Mouse (Mus musculus): Measurements from ENCODE around the gene Irs2.
A peak's percentile ranks its signal among the peaks of the same experiment; 100 is the strongest.

Irs2 gene

DNA sequence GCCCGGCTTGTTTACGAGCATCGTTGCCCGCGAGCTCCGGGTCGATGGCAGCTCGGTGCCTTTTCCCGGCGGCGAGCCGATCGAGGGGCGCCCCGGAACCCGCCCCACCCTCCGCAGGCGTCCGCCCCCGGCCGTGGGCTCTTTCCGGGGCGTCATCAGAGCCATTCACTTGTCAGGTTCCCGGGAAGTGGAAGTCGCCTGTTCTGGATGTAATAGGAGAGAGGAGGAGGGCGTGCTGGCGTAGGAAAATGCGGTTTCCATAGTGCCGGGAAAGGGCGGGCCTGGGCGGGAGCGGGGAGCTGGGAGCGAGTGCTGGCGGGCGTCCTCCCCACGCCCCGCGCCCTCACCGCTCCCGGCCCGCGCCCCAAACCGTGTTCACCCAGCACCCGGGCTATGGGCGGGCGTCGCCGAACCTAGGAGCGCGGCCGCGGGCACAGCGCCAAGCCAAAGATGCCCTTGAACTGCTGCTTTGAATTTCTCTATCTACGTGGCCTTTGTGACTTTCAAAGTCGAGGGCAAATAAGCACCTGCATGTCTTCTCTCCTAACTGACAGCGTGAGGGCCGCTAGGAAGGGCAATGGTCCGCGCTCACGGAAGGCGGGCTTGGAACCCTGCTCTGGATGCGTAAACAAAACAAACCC lies 1.3 kb upstream of the Irs2 start:
- DNase-seq (ENCODE audit: low read depth, low spot score), result peak; percentile 95

DNA sequence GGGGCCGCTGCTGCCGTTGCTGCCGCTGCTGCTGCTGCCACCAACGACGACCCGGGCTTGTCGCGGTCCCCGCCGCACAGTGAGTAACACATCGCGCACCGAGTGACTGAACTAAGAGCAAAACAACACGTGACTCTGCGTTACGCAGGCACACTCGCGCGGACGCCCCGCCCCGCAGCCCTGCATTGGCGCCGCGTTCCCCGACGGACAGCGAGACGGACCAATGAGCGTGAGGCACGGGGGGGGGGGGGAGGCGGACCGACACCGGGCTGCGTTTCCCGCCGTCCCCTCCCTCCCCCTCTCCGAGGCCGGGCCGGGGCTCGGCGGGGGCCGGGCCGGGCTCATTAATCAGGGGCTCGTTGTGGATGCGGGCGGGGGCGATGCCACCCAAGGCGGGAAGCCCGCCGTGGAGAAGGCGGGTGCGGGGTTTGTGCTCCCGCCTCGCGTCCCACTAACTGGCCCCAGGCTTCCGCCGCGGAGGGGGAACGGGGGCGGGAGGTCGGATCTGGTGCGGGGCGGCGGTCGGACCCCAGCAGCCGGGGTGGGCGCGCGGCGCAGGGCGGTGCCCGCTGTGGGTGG lies 673 bp upstream of the Irs2 start:
- peak; percentile 99 for DNase-seq (ENCODE audit: low read depth, low spot score)

DNA sequence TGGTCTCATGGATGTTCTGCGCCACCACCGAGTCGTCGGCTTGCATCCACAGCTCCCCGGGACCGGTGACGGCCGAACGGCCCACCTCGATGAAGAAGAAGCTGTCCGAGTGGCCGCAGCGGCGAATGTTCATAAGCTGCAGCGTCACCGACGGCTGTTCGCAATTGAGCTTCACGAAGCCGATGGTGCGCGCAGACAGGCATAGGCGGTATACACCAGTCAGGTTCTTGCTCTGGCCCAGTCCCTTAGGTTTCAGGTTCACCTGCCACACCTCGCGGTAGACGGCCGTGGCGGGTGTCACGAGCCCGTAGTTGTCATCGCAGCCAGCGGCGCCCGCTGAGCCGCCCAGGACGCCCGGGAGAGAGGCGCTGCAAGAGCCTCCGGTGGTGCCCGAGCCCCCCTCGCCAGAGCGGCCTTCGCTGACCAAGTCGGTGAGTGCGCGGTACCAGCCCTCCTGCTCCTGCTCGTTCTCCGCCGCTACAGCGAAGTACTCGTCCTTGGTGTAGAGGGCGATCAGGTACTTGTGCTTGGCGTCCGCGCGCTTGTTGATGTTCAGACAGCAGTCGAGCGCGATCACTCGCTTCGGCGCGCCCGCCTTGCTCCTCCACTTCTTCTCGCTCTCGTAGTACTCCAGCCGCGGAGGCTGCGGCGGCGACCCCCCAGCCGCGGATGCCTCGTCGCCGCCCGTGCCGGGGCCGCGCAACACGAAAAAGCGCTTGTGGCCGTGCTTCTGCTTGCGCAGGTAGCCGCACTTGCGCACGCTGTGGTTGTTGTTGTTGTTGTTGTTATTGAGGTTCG lies 478 bp downstream of the Irs2 start:
- DNase-seq (ENCODE audit: low read depth, low spot score), result peak; percentile 73

DNA sequence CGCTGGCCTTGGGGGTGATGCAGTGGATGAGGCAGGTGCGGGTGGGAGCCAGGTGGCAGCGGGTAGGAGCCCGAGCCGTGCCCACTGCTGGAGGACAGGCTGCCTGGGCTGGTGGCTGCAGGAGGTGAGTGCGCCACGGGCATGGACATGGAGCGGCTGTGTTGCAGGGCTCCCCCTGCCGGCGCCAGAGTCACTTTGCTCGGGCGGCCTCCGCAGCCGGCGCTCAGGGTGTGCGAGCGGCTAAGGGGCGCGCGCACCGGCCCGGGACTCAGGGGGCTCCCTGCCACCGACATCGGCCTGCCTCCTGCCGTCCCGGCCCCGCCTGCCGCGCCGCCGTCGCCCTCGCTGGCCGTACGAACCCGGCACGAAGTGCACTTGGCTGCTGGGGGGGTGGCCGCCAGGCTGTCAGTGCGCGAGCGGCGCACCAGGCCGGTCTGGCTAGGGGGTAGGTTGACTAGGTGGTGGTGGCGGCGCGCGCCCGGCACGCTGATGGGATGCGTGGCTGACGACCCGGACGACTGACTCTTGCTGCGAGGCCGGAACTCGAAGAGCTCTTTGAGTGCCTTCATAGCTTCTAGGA lies 1.2 kb downstream of the Irs2 start:
- DNase-seq (ENCODE audit: low read depth, low spot score), result peak; percentile 94

DNA sequence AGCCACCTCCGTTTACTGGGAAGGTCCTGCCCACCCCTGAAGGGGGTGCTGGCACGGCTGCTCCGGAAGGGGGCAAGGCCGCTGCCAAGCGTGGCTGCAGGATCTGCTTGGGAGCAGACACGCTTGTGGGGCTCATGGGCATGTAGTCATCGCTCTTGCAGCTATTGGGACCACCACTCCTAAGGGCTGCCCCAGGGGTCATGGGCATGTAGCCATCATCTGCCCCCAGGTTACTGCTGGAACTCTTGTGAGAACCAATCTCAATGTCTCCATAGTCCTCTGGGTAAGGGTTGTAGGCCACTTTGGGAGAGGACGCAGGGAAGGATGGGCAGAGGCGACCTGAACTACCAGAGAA lies 2.0 kb downstream of the Irs2 start:
- DNase-seq (ENCODE audit: low read depth, low spot score), result no peak

DNA sequence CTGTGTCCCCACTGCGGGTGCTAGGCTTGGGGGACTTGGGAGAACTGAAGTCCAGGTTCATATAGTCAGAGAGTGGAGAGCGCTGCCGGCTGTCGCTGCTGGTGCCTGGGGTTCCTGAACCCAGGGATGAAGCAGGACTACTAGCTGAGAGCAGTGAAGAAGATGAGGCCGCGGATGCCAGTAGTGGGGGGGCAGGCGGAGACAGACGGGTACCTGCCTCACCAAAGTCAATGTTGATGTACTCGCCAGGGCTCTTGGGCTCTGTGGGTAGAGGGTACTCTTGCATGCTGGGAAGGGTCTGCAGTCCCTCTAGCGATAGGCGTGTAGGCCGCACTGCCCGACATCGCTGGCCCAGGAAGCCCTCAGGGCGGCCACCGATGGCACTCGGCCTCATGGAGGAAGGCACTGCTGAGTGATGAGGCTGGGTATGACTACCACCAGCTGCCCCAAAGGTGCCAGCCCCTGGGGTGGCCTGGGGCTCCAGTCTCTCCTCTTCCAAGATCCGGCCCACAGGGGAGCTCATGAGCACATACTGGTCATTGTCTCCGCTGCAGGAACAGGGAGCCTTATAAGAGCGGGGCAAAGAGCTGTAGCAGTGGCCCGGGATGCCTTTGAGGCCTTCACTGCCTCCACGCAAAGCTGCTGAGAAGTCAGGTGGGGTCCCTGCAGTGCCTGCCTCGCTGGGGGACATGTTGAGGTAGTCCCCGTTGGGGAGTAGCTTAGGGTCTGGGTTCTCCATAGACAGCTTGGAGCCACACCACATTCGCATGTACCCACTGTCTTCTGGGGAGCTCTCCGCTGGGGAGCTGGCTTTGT lies 2.6 kb downstream of the Irs2 start:
- no peak for DNase-seq (ENCODE audit: low read depth, low spot score)

DNA sequence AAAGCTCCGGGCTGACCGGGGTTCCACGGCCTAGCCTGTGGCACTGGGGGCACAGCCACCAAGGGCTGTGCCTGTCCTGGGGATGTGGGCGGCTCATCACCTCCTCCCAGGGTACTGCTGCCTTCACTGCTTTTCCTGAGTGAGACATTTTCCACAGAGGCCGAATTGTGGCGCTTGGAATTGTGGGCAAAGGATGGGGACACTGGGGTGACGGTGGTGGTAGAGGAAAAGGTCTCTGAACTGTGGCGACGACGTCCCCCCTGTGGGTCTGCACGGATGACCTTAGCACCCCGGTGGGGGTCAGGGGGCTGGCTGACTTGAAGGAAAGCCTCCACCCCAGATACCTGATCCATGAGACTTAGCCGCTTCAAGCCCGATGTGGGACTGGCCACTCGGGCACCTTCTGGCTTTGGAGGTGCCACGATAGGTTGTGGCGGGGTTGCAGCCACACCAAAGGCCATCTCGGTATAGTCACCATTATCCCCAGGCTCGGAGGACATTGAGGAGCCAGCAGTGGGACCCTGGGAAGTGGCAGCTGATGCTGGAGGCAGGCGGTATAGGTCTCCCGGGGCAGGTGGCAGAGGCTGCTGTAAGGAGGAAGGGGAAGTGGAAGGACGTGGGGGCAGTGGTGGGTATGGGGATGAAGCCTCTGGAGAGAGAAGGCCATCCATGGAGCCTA lies 3.3 kb downstream of the Irs2 start:
- DNase-seq (ENCODE audit: low read depth, low spot score), result no peak

DNA sequence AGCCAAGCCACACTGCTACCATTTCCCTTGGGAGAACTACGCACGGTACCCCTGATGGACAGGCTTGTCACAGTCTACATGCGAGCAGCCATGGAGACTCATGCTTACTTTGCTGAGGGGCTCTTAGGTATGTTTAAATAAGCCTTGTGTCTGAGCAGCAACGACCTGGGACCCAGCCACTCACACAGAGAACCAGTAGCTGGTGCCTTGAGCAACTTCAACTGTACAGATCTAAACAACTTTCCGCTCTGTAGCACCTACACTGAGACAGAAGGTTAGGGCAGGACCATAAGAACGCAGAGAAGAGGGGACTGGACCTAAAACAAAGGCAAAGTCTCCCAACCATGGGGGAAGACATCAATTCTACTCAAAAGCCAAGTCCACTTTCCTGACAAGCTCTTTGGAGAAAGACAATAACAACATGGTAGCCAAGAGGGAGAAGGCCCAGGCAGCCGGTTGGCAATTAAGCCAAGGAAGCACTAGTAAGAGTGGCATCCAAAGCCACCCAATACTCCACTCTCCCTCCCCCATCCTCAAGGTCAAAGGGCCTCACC lies 4.3 kb downstream of the Irs2 start:
- no peak for DNase-seq (ENCODE audit: low read depth, low spot score)

DNA sequence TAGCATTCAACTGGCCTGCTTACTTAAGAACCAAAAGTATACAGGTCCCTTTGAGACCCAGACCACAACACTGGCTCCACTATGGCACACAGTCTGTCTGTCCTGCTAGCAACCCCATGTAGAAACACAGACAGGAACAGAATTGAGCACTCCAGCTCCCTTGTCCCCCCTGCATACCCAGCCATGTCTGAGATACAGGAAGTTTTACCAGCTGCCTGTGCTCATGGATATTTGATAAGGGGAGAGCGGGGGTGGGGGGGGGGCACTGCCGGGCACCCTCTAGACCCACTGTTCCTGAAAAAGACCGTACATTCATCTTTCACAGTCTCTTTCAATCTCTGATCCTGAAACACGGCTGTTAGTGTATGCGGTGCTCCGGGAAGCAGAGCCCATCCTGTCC lies 5.0 kb downstream of the Irs2 start:
- DNase-seq (ENCODE audit: low read depth, low spot score), result no peak

DNA sequence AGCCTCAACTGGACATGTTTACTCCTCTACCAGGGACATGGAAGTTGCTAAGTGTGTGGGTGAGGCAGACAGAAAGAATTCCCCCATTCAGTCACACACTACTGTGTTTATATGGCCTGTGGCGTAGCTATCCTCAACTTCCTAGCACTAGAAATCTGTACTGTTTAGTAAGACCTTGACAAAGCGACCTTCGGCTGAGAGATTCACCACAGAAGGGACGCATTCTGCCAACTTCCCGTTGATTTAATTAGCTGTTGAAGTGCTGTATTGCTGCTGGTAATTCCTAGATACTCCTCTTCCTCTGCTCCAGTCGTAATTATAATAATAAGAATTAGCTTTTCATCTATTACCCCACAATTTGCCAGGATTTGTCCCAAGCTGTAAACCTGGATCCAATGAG lies 5.4 kb downstream of the Irs2 start:
- DNase-seq (ENCODE audit: low read depth, low spot score), result no peak

DNA sequence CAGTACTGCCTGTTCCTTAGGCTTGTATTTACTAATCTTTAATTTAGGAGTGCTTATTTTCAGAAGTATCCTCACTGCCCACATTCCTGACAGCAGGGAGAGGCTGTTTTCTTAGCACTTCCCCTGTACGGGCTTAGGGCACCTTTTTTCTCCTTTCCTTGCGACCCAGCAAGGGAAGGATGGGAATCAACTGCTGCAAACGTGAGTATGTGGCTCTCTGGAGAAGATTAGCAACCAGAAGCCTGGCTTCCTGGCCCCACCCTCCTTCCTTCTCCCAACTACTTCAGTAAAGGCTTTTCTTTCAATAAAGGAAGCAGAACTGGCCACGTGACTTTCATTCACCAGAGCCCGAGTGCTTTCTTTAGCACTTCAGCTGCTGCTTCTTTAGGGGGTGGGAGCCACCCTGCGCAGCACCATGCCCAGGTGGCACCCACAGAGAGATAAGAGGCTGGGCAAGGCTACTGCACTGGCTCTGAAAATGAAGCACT lies 7.2 kb downstream of the Irs2 start:
- DNase-seq (ENCODE audit: low read depth, low spot score), result peak; percentile 76

DNA sequence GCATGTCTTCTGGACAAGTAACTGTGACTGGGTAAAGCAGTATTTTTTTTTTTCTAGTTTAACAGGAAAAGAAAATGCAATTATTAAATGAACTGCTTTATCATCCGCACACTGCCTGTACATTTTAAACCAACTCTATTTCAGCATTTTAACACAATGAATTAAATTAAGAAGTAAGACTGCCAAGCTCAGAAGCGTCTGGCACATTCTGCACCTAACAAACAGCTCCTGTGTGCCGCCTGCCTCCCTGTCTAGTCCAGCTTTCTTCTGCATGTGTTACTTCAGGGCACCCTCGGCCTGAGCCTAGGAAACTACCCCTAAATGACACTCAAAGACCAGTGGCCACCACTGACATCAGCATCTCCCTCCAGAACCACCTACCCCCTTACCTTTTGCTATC lies 8.7 kb downstream of the Irs2 start:
- DNase-seq (ENCODE audit: low read depth, low spot score), result no peak

DNA sequence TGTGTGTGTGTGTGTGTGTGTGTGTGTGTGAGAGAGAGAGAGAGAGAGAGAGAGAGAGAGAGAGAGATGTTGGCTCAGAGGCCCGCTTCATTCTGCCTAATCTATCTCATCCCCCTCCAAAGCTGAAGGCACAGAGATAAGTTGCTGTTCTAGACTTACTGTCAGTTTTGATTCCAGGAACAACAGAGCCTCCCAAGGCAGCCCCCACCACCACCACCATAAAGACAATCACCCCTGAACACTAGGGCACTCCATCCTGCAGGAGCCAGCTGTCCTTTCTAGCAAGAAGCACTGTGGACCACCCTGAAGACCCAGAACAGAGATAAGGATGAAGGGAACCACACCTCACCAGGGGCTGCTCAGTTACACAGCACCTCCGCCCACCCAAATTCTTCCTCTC lies 12.0 kb downstream of the Irs2 start:
- no peak for DNase-seq (ENCODE audit: low read depth, low spot score)

DNA sequence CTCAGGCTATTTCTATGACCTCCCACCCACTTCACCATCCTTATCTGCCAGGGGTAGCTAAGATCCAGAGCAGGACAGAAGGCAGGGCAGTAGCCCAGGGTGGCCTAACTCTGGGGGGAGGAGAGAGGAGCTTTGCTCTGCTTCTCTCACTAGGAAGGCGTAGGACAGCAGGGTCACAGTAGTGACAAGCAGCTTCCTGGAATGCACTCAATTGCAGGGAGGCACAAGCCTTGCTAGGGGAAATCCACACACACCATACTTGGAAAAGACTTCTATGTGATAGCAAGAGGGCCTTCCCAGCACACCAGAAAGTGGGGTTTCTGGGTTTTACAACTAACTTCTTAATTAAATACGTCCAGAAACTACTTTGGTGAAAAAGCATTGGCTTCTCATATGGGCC lies 12.5 kb downstream of the Irs2 start:
- DNase-seq (ENCODE audit: low read depth, low spot score), result no peak

DNA sequence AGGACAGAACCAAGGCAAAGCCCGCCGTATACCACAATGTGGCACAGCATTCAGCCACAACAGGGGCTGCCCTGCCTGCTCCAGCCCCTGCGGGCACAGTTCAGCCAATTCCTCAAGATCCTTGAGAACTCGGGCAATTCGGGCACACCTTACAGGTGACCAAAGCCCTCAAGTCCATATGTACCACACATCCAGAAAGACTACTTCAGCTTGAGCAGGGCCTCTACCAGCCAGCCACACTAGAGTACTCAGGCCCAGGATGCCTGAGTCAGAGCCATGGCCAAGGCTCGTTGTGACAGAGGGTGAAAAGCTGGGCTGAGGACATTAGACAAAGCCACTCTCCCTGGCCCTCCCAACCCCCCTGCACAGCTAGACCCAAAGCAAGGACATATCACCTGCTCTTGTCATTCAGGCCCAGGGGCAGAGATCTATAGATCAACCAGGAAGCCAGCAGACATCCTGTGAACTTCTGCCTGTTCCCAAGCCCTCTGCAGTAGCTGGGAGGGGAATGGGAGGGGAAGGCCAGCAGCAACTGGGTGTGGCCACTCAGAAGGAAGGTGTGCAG lies 13.8 kb downstream of the Irs2 start:
- DNase-seq (ENCODE audit: low read depth, low spot score), result no peak

DNA sequence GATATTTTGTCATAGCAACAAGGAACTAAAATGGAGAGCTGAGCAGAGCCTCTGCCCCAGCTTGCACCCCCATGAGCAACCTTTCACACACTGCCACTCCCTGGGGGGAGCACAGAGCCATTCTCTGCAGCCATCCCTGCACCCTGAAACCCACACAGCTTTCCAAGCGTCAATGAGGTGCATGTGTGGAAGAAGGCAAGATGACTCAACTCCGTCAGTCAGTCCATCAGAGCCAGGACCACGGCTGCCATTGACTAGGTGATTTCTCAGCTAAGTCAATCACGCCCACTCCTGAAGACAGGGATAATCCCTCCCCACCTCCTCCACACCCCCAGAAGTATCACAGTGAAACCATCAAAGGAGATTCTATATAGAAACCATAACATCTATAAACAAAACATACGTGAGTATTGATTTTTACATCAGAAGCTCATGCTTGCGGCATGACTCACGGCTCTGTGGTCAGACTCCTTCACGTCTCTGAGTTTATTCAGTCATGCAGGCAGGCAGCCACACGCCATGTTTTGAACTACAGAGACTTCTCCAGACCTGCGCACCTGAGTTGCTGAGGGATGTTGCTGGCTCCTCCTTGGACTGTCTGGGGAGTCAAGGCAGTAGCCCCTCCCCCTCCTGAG lies 14.6 kb downstream of the Irs2 start:
- no peak for DNase-seq (ENCODE audit: low read depth, low spot score)

DNA sequence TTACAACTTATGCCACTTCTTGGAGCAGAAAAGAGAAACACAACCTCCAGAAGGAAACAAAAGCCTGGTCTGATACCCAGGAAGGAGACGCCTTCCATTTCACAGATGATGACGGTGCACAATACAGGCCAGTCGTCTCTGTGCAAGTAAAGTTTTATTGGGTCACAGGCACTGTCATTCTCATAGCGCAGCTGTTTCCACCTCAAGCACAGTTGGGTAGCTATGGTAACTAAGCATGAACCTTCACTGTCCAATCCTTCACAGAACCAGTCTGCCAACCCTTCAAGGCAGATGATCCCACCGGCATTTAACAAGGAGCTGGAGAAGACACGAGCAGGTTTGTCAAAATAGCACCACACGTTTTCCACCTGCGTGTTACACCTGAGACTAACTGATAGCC lies 16.2 kb downstream of the Irs2 start:
- DNase-seq (ENCODE audit: low read depth, low spot score), result no peak

DNA sequence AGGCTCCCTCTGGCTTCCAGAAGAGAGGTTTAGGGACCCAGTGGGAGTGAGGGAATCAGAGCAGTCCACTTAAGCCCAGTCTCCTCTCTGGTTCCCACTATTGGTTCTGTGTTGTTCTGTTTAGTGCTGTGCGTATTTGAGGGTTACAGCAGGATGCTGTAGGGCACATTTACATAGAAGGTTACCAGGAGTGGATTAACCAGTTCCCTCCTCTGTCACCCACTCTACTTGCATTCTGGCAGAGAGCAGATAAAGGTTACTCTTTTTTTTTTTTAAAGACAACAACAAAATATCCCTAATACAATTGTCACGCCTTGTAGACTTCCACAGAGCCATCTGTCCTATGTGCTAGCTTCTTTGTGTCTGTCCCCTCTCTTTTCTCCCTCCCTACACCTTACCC lies 16.9 kb downstream of the Irs2 start:
- DNase-seq (ENCODE audit: low read depth, low spot score), result no peak

DNA sequence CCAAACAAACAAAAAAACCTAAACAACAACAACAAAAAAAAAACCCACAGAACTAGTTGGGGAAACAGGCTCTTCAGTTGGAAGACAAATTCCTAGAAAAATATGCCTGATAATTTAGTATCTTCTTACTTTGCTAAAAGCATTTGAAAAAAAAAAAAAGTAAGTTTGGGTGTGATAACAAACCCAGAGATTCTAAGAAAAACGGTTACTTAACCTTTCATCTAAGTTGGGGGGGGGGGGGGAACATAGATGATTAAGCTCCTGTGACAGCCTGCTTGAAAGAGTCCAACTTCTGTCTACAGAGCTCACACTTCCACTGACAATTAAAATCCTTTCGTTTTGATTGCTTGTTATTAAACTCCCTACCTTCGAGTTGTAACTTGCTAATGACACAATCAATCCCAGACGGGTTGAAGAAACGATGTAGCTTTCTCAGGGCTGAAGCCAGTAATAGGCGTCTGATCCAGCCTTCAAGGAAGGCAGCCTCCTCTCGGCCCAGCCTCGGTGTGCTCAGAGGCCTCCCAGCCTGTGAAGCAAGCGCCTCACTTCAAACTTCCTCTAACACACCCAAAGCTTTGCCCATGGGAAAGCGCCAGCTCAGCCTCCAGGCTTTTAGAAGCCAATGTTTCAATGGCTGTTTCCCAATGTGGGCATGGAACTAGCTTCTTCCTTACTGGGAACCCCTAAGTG lies 17.7 kb downstream of the Irs2 start:
- DNase-seq (ENCODE audit: low read depth, low spot score), result no peak

DNA sequence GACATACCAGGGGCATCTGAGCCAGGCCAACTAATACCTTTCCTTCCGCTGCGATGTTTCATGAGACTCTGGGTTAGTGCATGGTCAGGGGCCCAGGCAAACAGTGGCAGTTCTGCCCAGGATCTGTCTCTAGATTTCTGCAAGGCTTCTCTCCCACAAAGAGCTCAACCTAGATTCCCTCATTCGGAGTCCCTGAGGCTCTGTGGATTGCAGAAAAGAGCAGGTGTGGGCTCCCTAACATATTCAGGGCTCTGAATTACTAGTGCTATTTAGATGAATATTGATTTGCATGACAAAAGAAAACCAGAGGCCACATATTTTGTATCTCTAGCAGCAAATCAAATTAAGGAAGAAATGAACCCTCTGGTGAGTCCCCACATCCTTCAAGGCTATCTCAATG lies 18.3 kb downstream of the Irs2 start:
- no peak for DNase-seq (ENCODE audit: low read depth, low spot score)

All from brain, adult 2 months (tissue).